12 mouse cellular contexts compared by ENCODE assay signal in genomic region chr8:86083346-86083745, GRCm38 (mm10).
A peak's percentile ranks its signal among the peaks of the same experiment; 100 is the strongest.
DNase-seq lines count a peak whose midpoint lies in the region; ATAC-seq and TF ChIP-seq lines count a peak whose summit lies in the region.
"Had no signal": no experiment of that assay in that cellular context is flagged by ENCODE, and none has a peak within 500 bp of the region (broad histone marks: within the 10 kb centered on the region; RNA-seq: fewer than 3 reads in every experiment).

No protein-coding gene starts in this region.

- no peaks in the 10 kb centered on the region for H3K27me3 ChIP-seq in midbrain, postnatal 0 days (ENCODE audit: insufficient read depth, low read length)
- H3K27me3 ChIP-seq in midbrain, embryonic 10.5 days (ENCODE audit: low read depth, poor library complexity, severe bottlenecking): no peaks in the 10 kb centered on the region
- H3K27me3 ChIP-seq: forebrain, embryonic 12.5 days had no signal

- no peak overlapping the region for H3K9ac ChIP-seq in midbrain, postnatal 0 days (replicated peaks; ENCODE audit: low read length, poor library complexity, severe bottlenecking)
- H3K9ac ChIP-seq: forebrain, embryonic 12.5 days; liver, embryonic 14.5 days had no signal

- H3K4me2 ChIP-seq in midbrain, postnatal 0 days (ENCODE audit: low read depth, low read length, poor library complexity, severe bottlenecking): no peak overlapping the region
- H3K4me2 ChIP-seq: forebrain, embryonic 12.5 days had no signal

- ATAC-seq in cerebellum, adult (ENCODE audit: insufficient number of reproducible peaks, low FRiP score, low TSS enrichment): no peak
- ATAC-seq in midbrain, postnatal 0 days (ENCODE audit: low FRiP score): no peak

- no peak for TF ChIP-seq CTCF in midbrain, postnatal 0 days (IDR thresholded peaks at IDR 0.05)

- H3K27ac ChIP-seq in midbrain, postnatal 0 days (ENCODE audit: low read depth, low read length): no peak overlapping the region
- no peak overlapping the region for H3K27ac ChIP-seq in midbrain, embryonic 10.5 days (replicated peaks)
- H3K27ac ChIP-seq: forebrain, embryonic 12.5 days; liver, embryonic 14.5 days had no signal

- DNase-seq in cerebellum, postnatal 14 days: peak; percentile 61 to 70
- DNase-seq in heart, postnatal 14 days: peak; percentile 7 to 33
- DNase-seq in heart, adult 11 months: no peak
- peak; percentile 17 for DNase-seq in midbrain, postnatal 0 days (ENCODE audit: low spot score)
- no peak for DNase-seq in midbrain, embryonic 10.5 days (ENCODE audit: low spot score)
- DNase-seq in lung, postnatal 14 days: peak; percentile 34
- DNase-seq in frontal cortex, postnatal 25 days (ENCODE audit: low spot score in 2 of 2): no peak
- DNase-seq: right cerebral cortex, adult 18-20 months; spleen, adult 18-20 months had no signal

- no peak overlapping the region for H3K4me3 ChIP-seq in midbrain, postnatal 0 days (ENCODE audit: low read depth, low read length)
- H3K4me3 ChIP-seq in midbrain, embryonic 10.5 days: no peak overlapping the region
- H3K4me3 ChIP-seq: forebrain, embryonic 12.5 days had no signal

- WGBS in midbrain, postnatal 0 days: 84% methylated on average over 4 of the region's 4 CpGs
- WGBS in midbrain, embryonic 10.5 days: 86% methylated on average over 4 of the region's 4 CpGs

- H3K36me3 ChIP-seq in midbrain, postnatal 0 days (ENCODE audit: insufficient read depth, low read length): no peaks in the 10 kb centered on the region
- no peaks in the 10 kb centered on the region for H3K36me3 ChIP-seq in midbrain, embryonic 10.5 days
- H3K36me3 ChIP-seq: forebrain, embryonic 12.5 days had no signal

- H3K9me3 ChIP-seq in midbrain, postnatal 0 days (ENCODE audit: low read length): no peaks in the 10 kb centered on the region
- H3K9me3 ChIP-seq in midbrain, embryonic 10.5 days (replicated peaks): no peaks in the 10 kb centered on the region
- H3K9me3 ChIP-seq: forebrain, embryonic 12.5 days had no signal

- intact Hi-C loops in heart, postnatal 14 days (cut with DNase I): no loop called here

- H3K4me1 ChIP-seq in midbrain, postnatal 0 days (ENCODE audit: insufficient read depth, low read length): no peaks in the 10 kb centered on the region
- no peaks in the 10 kb centered on the region for H3K4me1 ChIP-seq in midbrain, embryonic 10.5 days
- H3K4me1 ChIP-seq: forebrain, embryonic 12.5 days had no signal

Comparison
In these comparisons a context has a peak if more than half of its experiments do, and no peak if none do; other contexts are left out.
1. DNase-seq: peak in cerebellum, postnatal 14 days (2 of 2), heart, postnatal 14 days (2 of 2), midbrain, postnatal 0 days (single experiment) and lung, postnatal 14 days (single experiment); none in heart, adult 11 months (single experiment), midbrain, embryonic 10.5 days (single experiment) and frontal cortex, postnatal 25 days (0 of 2).